Comparison of ENCODE assay signal across 8 mouse cellular contexts in genomic region chr3:130060396-130061029, GRCm38 (mm10). TPM values are rescaled to one million over a fixed set of nuclear protein-coding genes. Genes with fewer than 3 reads are reported as not detected.
DNase-seq lines count a peak whose midpoint lies in the region; ATAC-seq lines count a peak whose summit lies in the region.

No protein-coding gene starts in this region.

- peaks cover 12% of the 10 kb centered on the region for H3K27me3 ChIP-seq in erythroblast, embryonic 14.5 days (ENCODE audit: control insufficient read depth)
- H3K27me3 ChIP-seq in heart, embryonic 14.5 days (ENCODE audit: control insufficient read depth, insufficient read depth, low read length), result no peaks in the 10 kb centered on the region
- H3K27me3 ChIP-seq in liver, embryonic 16.5 days (ENCODE audit: control insufficient read depth, insufficient read depth, low read depth, low read length), result no peaks in the 10 kb centered on the region
- no peaks in the 10 kb centered on the region for H3K27me3 ChIP-seq in neural tube, embryonic 12.5 days (replicated peaks)

- peak; percentile 64 for DNase-seq in brain, embryonic 18.5 days (ENCODE audit: low read depth, low spot score)
- peak; percentile 92 for DNase-seq in kidney, postnatal 14 days
- peak; percentile 56 for DNase-seq in telencephalon, adult 2 months (ENCODE audit: low read depth, low spot score)

- H3K4me1 ChIP-seq in erythroblast, embryonic 14.5 days (ENCODE audit: control insufficient read depth), result peaks cover 47% of the 10 kb centered on the region
- peaks cover 14 to 37% of the 10 kb centered on the region in 2 experiments for H3K4me1 ChIP-seq in heart, embryonic 14.5 days (ENCODE audit: control insufficient read depth in 2 of 2, insufficient read depth in 2 of 2, low read length in 2 of 2)
- H3K4me1 ChIP-seq in liver, embryonic 16.5 days (ENCODE audit: control insufficient read depth, low read depth, low read length), result peaks cover 24% of the 10 kb centered on the region
- H3K4me1 ChIP-seq in neural tube, embryonic 12.5 days, result peaks cover 25% of the 10 kb centered on the region

- peak overlapping the region; percentile 93 for H3K4me2 ChIP-seq in heart, embryonic 14.5 days (ENCODE audit: low read length)
- peak overlapping the region; percentile 88 for H3K4me2 ChIP-seq in liver, embryonic 16.5 days (ENCODE audit: low read depth, low read length)
- H3K4me2 ChIP-seq in neural tube, embryonic 12.5 days (replicated peaks), result peak overlapping the region; percentile 71

- H3K9me3 ChIP-seq in erythroblast, embryonic 14.5 days (ENCODE audit: control insufficient read depth, low read length), result no peaks in the 10 kb centered on the region
- H3K9me3 ChIP-seq in heart, embryonic 14.5 days (ENCODE audit: control insufficient read depth, low read length), result no peaks in the 10 kb centered on the region
- no peaks in the 10 kb centered on the region for H3K9me3 ChIP-seq in liver, embryonic 16.5 days (replicated peaks; ENCODE audit: control insufficient read depth, low read length)
- H3K9me3 ChIP-seq in neural tube, embryonic 12.5 days, result no peaks in the 10 kb centered on the region

- H3K4me3 ChIP-seq in erythroblast, embryonic 14.5 days (replicated peaks), result peak overlapping the region; percentile 89
- H3K4me3 ChIP-seq in heart, embryonic 14.5 days (ENCODE audit: control insufficient read depth in 1 of 2, insufficient read depth in 1 of 2, low read depth in 1 of 2, low read length in 2 of 2), result peak overlapping the region; percentile 80 to 85
- peak overlapping the region; percentile 84 for H3K4me3 ChIP-seq in liver, embryonic 16.5 days (ENCODE audit: low read depth, low read length)
- H3K4me3 ChIP-seq in neural tube, embryonic 12.5 days, result peak overlapping the region; percentile 95

- peak; percentile 80 for ATAC-seq in CD4-positive, CD25-positive, alpha-beta regulatory T cell, adult 4 months
- peak; percentile 89 for ATAC-seq in heart, embryonic 14.5 days (ENCODE audit: insufficient number of reproducible peaks, insufficient read depth, low FRiP score, low read depth)
- ATAC-seq in liver, embryonic 16.5 days (ENCODE audit: low read depth), result peak; percentile 82
- ATAC-seq in neural tube, embryonic 12.5 days (ENCODE audit: low FRiP score, low read depth), result peak; percentile 98

- H3K27ac ChIP-seq in heart, embryonic 14.5 days (replicated peaks in 1 of 2; ENCODE audit: control insufficient read depth in 1 of 2, insufficient read depth in 1 of 2, low read depth in 2 of 2, low read length in 2 of 2), result peak overlapping the region; percentile 89 to 97
- peak overlapping the region; percentile 90 for H3K27ac ChIP-seq in liver, embryonic 16.5 days (ENCODE audit: low read length)
- peak overlapping the region; percentile 91 for H3K27ac ChIP-seq in neural tube, embryonic 12.5 days

- peaks cover 5% of the 10 kb centered on the region for H3K36me3 ChIP-seq in erythroblast, embryonic 14.5 days (ENCODE audit: control insufficient read depth)
- H3K36me3 ChIP-seq in heart, embryonic 14.5 days (ENCODE audit: control insufficient read depth, insufficient read depth, low read length), result no peaks in the 10 kb centered on the region
- H3K36me3 ChIP-seq in liver, embryonic 16.5 days (ENCODE audit: control insufficient read depth, insufficient read depth), result no peaks in the 10 kb centered on the region
- no peaks in the 10 kb centered on the region for H3K36me3 ChIP-seq in neural tube, embryonic 12.5 days

- peak overlapping the region; percentile 93 for H3K9ac ChIP-seq in heart, embryonic 14.5 days (ENCODE audit: low read length)
- H3K9ac ChIP-seq in liver, embryonic 16.5 days (ENCODE audit: low read depth, low read length), result peak overlapping the region; percentile 82
- H3K9ac ChIP-seq in neural tube, embryonic 12.5 days, result peak overlapping the region; percentile 99

- under 1% methylated on average over 78 of the region's 92 CpGs for WGBS in heart, embryonic 14.5 days
- WGBS in liver, embryonic 16.5 days (ENCODE audit: insufficient replicate concordance), result under 1% methylated on average over 48 of the region's 92 CpGs
- under 1% methylated on average over 84 of the region's 92 CpGs for WGBS in neural tube, embryonic 12.5 days

RNA-seq across cellular contexts. Expression of gene Sec24b, which starts 0.8 kb away (rescaled TPM):
- polyA plus RNA-seq in CD4-positive, CD25-positive, alpha-beta regulatory T cell, adult 4 months (2017; shearing (Covaris generic)), result 10 to 100 TPM; 25.2 to 26.6 TPM
- 1.8 and 3.5 TPM in 2 replicates for polyA plus RNA-seq in erythroblast, embryonic 14.5 days (2012)
- polyA plus RNA-seq in heart, embryonic 14.5 days (2014; fragmentation: Nextera tagmentation; extraction: Ambion mirVana), result 25.2 and 26.5 TPM in 2 replicates
- polyA plus RNA-seq in liver, embryonic 16.5 days (2015; fragmentation: Nextera tagmentation; extraction: Ambion mirVana), result 7.3 and 10.3 TPM in 2 replicates
- polyA plus RNA-seq in neural tube, embryonic 12.5 days (2016; fragmentation: Nextera tagmentation; extraction: Ambion mirVana), result 33.0 and 35.0 TPM in 2 replicates

Comparison
In these comparisons a context has a peak if more than half of its experiments do, and no peak if none do; other contexts are left out.
1. Peak in every context shown above with its lines: DNase-seq, ATAC-seq, H3K4me3 ChIP-seq and H3K27ac ChIP-seq.